Mouse (Mus musculus): Measurements from ENCODE around the gene Coq8b. TPM values are rescaled to one million over a fixed set of nuclear protein-coding genes. Genes with fewer than 3 reads are reported as not detected.

Gene Coq8b
- total RNA-seq (2023; ENCODE audit: inconsistent age), result 25.8 to 31.0 TPM (median 27.4 TPM) in 4 replicates

DNA sequence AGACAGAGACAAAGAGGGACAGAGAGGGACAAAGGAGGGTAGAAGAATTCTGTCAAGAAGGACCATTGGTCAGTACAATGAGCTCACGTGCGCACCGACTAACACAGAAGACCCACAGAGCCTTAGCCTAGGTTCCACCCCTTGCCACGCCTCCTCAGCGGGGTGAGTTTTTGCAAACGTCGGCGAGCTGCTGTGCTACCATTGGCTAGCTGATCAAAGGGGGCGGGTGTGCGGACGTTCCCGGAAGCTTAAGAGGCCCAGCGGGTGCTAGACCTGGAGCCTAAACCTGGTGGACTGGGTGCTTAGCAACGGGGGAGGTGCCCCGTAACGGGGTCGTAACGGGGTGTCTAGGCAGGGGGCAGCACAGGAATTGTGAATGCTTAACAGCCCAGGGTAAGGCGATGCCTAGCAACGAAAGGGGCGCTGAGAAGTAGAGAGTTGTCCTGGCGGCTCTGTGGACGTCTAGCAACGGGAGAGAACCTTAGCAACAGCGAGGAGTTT is at the start of gene Coq8b:
Gene Coq8b, plus strand, starts transcription at position 243 of the 501 bp plus-strand sequence.

GRCm38 (mm10) chr7:27195681-27196611 is 36.9 kb upstream of the Coq8b start, which contains the start of the genes BC024978 and Snrpa:
Gene BC024978, plus strand, starts transcription at chr7:27195781.
Gene Snrpa, minus strand, starts transcription at chr7:27196271.

DNA sequence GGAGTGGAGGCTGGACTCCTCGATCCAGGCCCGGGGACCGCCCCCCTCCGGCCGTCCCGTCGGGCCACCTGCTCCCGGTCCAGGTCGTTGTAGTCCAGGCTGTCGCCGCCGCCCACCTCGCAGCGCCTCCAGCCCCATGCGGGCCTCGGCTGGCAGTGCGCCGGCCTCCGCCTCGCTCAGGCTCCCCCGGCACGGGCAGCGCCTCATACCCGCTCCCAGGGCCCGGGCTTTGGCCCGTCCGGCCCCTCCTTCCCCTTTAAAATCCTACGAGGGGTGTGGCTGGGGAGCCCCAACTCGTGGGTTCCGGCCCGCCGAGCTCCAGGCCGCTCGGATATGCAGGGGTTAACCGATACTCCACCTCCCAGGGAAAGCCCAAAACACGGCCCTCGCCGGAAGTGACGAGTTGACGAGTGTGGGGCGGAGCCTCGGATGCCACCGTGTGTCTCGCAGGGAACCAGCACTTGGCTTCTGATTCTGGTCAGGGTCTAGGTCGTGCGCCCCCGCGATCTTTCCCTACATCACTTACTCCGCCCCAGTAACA is 4.5 kb upstream of the Coq8b start, which contains the start of gene Itpkc:
Gene Itpkc, minus strand, starts transcription at position 381 of the 541 bp plus-strand sequence.

GRCm38 (mm10) chr7:27258205-27258899 is 25.5 kb downstream of the Coq8b start, which contains the start of gene Numbl:
Gene Numbl, plus strand, starts transcription at chr7:27258433.

Other genes starting within 250 kb of the Coq8b start
- gene Cyp2a12, start 203.9 kb upstream of the Coq8b start, total RNA-seq (2023; ENCODE audit: inconsistent age), result not detected in 4 replicates
- not detected in 4 replicates for gene Cyp2f2, start 113.1 kb upstream of the Coq8b start, total RNA-seq (2023; ENCODE audit: inconsistent age)
- gene Cyp2t4, start 79.3 kb upstream of the Coq8b start, total RNA-seq (2023; ENCODE audit: inconsistent age), result not detected in 4 replicates
- gene Egln2, start 66.2 kb upstream of the Coq8b start, total RNA-seq (2023; ENCODE audit: inconsistent age), result 226 to 254 TPM (median 243 TPM) in 4 replicates
- gene Rab4b, start 54.1 kb upstream of the Coq8b start, total RNA-seq (2023; ENCODE audit: inconsistent age), result 167 to 187 TPM (median 176 TPM) in 4 replicates
- gene Gm21983, start 51.9 kb upstream of the Coq8b start, total RNA-seq (2023; ENCODE audit: inconsistent age), result not detected in 4 replicates
- gene Mia, start 51.9 kb upstream of the Coq8b start, total RNA-seq (2023; ENCODE audit: inconsistent age), result 0.57 to 1.5 TPM (median 0.90 TPM) in 3 of 4 replicates, not detected in the other
- gene BC024978, start 37.2 kb upstream of the Coq8b start, total RNA-seq (2023; ENCODE audit: inconsistent age), result 15.0 to 18.0 TPM (median 16.3 TPM) in 4 replicates
- 98.7 to 129 TPM (median 118 TPM) in 4 replicates for gene Snrpa, start 36.8 kb upstream of the Coq8b start, total RNA-seq (2023; ENCODE audit: inconsistent age)
- gene Itpkc, start 4.4 kb upstream of the Coq8b start, total RNA-seq (2023; ENCODE audit: inconsistent age), result 16.9 to 22.1 TPM (median 20.3 TPM) in 4 replicates
- 1.4 to 3.2 TPM (median 1.6 TPM) in 4 replicates for gene Numbl, start 25.4 kb downstream of the Coq8b start, total RNA-seq (2023; ENCODE audit: inconsistent age)
- gene Ltbp4, start 104.7 kb downstream of the Coq8b start, total RNA-seq (2023; ENCODE audit: inconsistent age), result 0.87 to 0.97 TPM (median 0.93 TPM) in 4 replicates
- 87.2 to 119 TPM (median 99.9 TPM) in 4 replicates for gene Shkbp1, start 123.0 kb downstream of the Coq8b start, total RNA-seq (2023; ENCODE audit: inconsistent age)
- gene Gm20479, start 124.4 kb downstream of the Coq8b start, total RNA-seq (2023; ENCODE audit: inconsistent age), result not detected in 4 replicates
- gene Sptbn4, start 214.7 kb downstream of the Coq8b start, total RNA-seq (2023; ENCODE audit: inconsistent age), result 0.16 to 0.55 TPM (median 0.27 TPM) in 3 of 4 replicates, not detected in the other
- 75.0 to 85.2 TPM (median 79.0 TPM) in 4 replicates for gene Blvrb, start 215.0 kb downstream of the Coq8b start, total RNA-seq (2023; ENCODE audit: inconsistent age)
- gene Sertad3, start 240.7 kb downstream of the Coq8b start, total RNA-seq (2023; ENCODE audit: inconsistent age), result 14.7 to 18.5 TPM (median 17.4 TPM) in 4 replicates